Mouse (Mus musculus) lung, postnatal 4 days (tissue): ENCODE data around the gene 4930452B06Rik.
A peak's percentile ranks its signal among the peaks of the same experiment; 100 is the strongest.

Source experiments
- DNase-seq, 2 experiments: peaks; one replicate each; pipeline ENCODE4 v3.0.0; 2021

4930452B06Rik gene

GRCm38 (mm10) chr14:8517681-8518080, 148.4 kb downstream of the 4930452B06Rik start:
- DNase-seq: no peak

- no peak for DNase-seq
Measured at GRCm38 (mm10) chr14:8514071-8514470, 152.0 kb downstream of the 4930452B06Rik start.

- no peak for DNase-seq
Measured at GRCm38 (mm10) chr14:8511276-8511675, 154.8 kb downstream of the 4930452B06Rik start.

- no peak for DNase-seq
Measured at GRCm38 (mm10) chr14:8510288-8510959, 155.6 kb downstream of the 4930452B06Rik start.

- no peak for DNase-seq
Measured at GRCm38 (mm10) chr14:8508669-8509068, 157.4 kb downstream of the 4930452B06Rik start.

GRCm38 (mm10) chr14:8504206-8504605, 161.8 kb downstream of the 4930452B06Rik start:
- no peak for DNase-seq

GRCm38 (mm10) chr14:8503345-8503744, 162.7 kb downstream of the 4930452B06Rik start:
- DNase-seq: no peak

- DNase-seq: no peak
Measured at GRCm38 (mm10) chr14:8502496-8502895, 163.5 kb downstream of the 4930452B06Rik start.

GRCm38 (mm10) chr14:8495691-8496090, 170.3 kb downstream of the 4930452B06Rik start:
- no peak for DNase-seq

- DNase-seq: no peak
Measured at GRCm38 (mm10) chr14:8494952-8495351, 171.1 kb downstream of the 4930452B06Rik start.

GRCm38 (mm10) chr14:8494260-8494659, 171.8 kb downstream of the 4930452B06Rik start:
- DNase-seq: no peak

- no peak for DNase-seq
Measured at GRCm38 (mm10) chr14:8478098-8478497, 187.9 kb downstream of the 4930452B06Rik start.

GRCm38 (mm10) chr14:8477348-8477747, 188.7 kb downstream of the 4930452B06Rik start:
- no peak for DNase-seq

- peak in 1 of 2 experiments; percentile 19 for DNase-seq
Measured at GRCm38 (mm10) chr14:8476606-8477005, 189.4 kb downstream of the 4930452B06Rik start.

- DNase-seq: no peak
Measured at GRCm38 (mm10) chr14:8475851-8476250, 190.2 kb downstream of the 4930452B06Rik start.

- no peak for DNase-seq
Measured at GRCm38 (mm10) chr14:8472884-8473283, 193.2 kb downstream of the 4930452B06Rik start.

GRCm38 (mm10) chr14:8464401-8465154, 201.5 kb downstream of the 4930452B06Rik start:
- DNase-seq: no peak

- DNase-seq: no peak
Measured at GRCm38 (mm10) chr14:8462973-8463372, 203.1 kb downstream of the 4930452B06Rik start.

- no peak for DNase-seq
Measured at GRCm38 (mm10) chr14:8462321-8462909, 203.6 kb downstream of the 4930452B06Rik start.

- peak; percentile 50 to 68 for DNase-seq
Measured at GRCm38 (mm10) chr14:8460226-8461129, 205.6 kb downstream of the 4930452B06Rik start.

- DNase-seq: no peak
Measured at GRCm38 (mm10) chr14:8459759-8460158, 206.3 kb downstream of the 4930452B06Rik start.

GRCm38 (mm10) chr14:8451117-8451516, 214.9 kb downstream of the 4930452B06Rik start:
- no peak for DNase-seq

- no peak for DNase-seq
Measured at GRCm38 (mm10) chr14:8450342-8450741, 215.7 kb downstream of the 4930452B06Rik start.
